Mouse (Mus musculus) heart, postnatal 0 days (tissue): ENCODE results near the gene Erc1. TPM values are rescaled to one million over a fixed set of nuclear protein-coding genes. Genes with fewer than 3 reads are reported as not detected.

Source experiments
- ATAC-seq: fragments of 200-750 bp; cut with Nextera tagmentation; 2 replicates; pipeline ENCODE4 v1.8.0; 2017; ENCODE audit warnings: low read depth, moderate number of reproducible peaks, moderate library complexity; ENCODE audit not compliant: insufficient read depth
- DNase-seq: peaks from one replicate; pipeline ENCODE4 v3.0.0-alpha.2; 2016; ENCODE audit warnings: low spot score
- H3K27ac ChIP-seq: fragments of 300-500 bp; sonication (generic); 2 replicates; pipeline ENCODE4 v1.5.1; 2014; ENCODE audit warnings: low read depth, mild to moderate bottlenecking
- H3K27me3 ChIP-seq: fragments of 300-500 bp; sonication (generic); 2 replicates; pipeline ENCODE4 v1.6.1; 2014; ENCODE audit warnings: low read length, mixed read lengths; ENCODE audit not compliant: control insufficient read depth, insufficient read depth
- H3K36me3 ChIP-seq: fragments of 300-500 bp; sonication (generic); replicated peaks from 2 replicates; pipeline ENCODE4 v1.6.1; 2014; ENCODE audit warnings: low read length, mixed read lengths; ENCODE audit not compliant: control insufficient read depth, insufficient read depth
- H3K4me1 ChIP-seq: fragments of 300-500 bp; sonication (generic); 2 replicates; pipeline ENCODE4 v1.6.1; 2014; ENCODE audit warnings: antibody characterized with exemption; ENCODE audit not compliant: control insufficient read depth, insufficient read depth
- H3K4me2 ChIP-seq: fragments of 300-500 bp; sonication (generic); 2 replicates; pipeline ENCODE4 v1.6.1; 2014; ENCODE audit warnings: low read depth, mild to moderate bottlenecking, low read length, moderate library complexity
- H3K4me3 ChIP-seq: fragments of 300-500 bp; sonication (generic); 2 replicates; pipeline ENCODE4 v1.5.1; 2014; ENCODE audit warnings: low read depth, low read length
- H3K9ac ChIP-seq: fragments of 300-500 bp; sonication (generic); replicated peaks from 2 replicates; pipeline ENCODE4 v1.6.1; 2014; ENCODE audit warnings: low read depth, low read length, mixed read lengths
- H3K9me3 ChIP-seq: fragments of 300-500 bp; sonication (generic); replicated peaks from 2 replicates; pipeline ENCODE4 v1.6.1; 2016; ENCODE audit warnings: low read length; ENCODE audit not compliant: control insufficient read depth
- CTCF ChIP-seq: IDR thresholded peaks from 2 replicates; pipeline ENCODE4 v1.5.1; 2016; ENCODE audit warnings: antibody characterized with exemption, control low read depth, low read depth
- EP300 ChIP-seq: IDR thresholded peaks from 2 replicates; pipeline ENCODE4 v1.6.1; 2016; ENCODE audit warnings: antibody characterized with exemption, low read depth
- WGBS: fragments of 180-500 bp; shearing (Covaris S2); extraction: QIAGEN DNeasy Blood & Tissue Kit; methylation state at CpG from one replicate; pipeline ENCODE4 v1.1.7; 2014; 5-methylcytosine and 5-hydroxymethylcytosine counted together
- polyA plus RNA-seq: library from polyadenylated mRNA; unstranded; fragments of >200 nt; fragmentation: Nextera tagmentation; extraction: Ambion mirVana; gene quantifications from 2 replicates; pipeline ENCODE4 v1.2.1, GENCODE M21; 2015
- total RNA-seq: library from RNA; depleted of rRNA; stranded (reverse); fragments of >200 nt; gene quantifications from 2 replicates; pipeline ENCODE4 v1.2.3, GENCODE M21; 2014; ENCODE audit warnings: low replicate concordance; rRNA removed

The Erc1 gene
- total and polyA plus RNA-seq, 2 experiments from 2014 or later = 11.9 to 30.7 TPM

DNA sequence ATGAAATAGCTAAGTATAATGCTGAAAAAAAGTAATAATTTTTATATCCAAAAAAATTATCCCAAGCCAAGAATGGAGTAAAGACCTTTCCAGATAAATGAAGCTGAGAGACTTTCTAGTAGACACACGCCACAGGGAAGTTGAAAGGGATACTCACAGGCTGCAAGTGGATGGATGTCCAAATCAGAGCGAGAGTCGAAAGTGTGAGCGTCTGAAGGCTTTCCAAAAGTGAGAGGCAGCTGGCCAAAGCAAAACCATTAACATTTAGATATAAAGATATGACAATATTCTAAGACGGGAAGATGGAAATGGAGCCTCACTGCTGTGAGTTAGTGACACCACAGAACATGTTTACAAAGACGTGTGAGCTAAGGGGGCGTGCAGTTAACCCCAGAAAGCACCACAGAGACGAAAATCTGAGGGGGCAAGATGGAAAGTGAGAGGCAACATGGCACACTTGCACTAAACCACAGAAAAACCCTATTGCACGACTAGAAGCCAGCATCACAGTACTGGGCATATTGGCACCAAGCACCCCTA is 314.7 kb downstream of the Erc1 start:
- ATAC-seq (no peak), DNase-seq (no peak)
- Histone ChIP-seq H3K4me3 (no peak overlapping the region), H3K9ac (no peak overlapping the region), H3K27ac (no peak overlapping the region), H3K4me2 (no peak overlapping the region), H3K4me1 (no peaks in the 10 kb centered on the region), H3K27me3 (no peaks in the 10 kb centered on the region), H3K9me3 (no peaks in the 10 kb centered on the region), H3K36me3 (no peaks in the 10 kb centered on the region)
- WGBS = 72% methylated on average over 9 of the region's 9 CpGs
- TF ChIP-seq CTCF (no peak), EP300 (no peak)

DNA sequence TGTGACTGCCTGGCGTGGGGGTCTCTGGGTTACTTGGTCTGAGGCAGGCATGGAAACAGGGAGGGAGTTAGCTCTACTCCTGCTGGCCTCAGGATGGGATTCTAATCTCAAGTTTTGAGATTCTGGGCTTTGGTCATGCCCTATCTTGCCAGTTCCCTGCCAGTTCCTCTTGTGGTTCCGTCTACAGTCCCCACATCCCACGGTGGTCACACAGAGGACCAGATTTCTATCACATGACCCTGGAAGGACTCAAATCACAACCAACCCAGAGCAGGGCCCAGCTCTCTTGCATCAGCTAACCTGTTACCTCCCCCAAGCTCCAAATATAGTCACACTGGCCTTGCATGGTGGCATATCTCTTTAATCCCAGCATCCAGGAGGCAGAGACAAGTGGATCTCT is 318.3 kb downstream of the Erc1 start:
- DNase-seq (no peak), ATAC-seq (no peak)
- Histone ChIP-seq H3K4me1 (peaks cover 3% of the 10 kb centered on the region; the same call in 1 of the 2 replicates), H3K36me3 (no peaks in the 10 kb centered on the region), H3K9ac (no peak overlapping the region), H3K4me2 (no peak overlapping the region), H3K9me3 (no peaks in the 10 kb centered on the region), H3K27me3 (no peaks in the 10 kb centered on the region), H3K4me3 (no peak overlapping the region), H3K27ac (no peak overlapping the region)
- TF ChIP-seq EP300 (no peak), CTCF (no peak)
- 72% methylated on average over 3 of the region's 3 CpGs for WGBS

DNA sequence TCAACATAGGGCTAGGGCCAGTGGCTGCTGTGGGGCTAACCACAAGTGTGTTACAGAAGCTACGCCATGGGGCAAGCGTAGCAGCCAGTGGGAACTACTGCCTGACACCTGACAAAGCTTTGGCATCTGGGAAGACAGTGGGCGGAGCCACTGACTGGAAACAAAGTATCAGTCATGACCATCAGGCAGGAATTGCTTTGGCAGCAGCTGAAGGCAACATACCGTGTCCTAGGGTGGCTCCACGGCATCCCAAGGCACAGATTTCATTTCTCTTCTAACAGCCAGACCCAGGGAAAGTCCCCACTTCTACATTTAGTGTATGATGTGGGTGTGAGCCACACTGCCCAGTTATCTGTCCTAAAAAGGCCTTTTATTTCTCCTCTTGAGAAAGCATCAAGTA is 321.5 kb downstream of the Erc1 start:
- Histone ChIP-seq H3K4me1 (peaks cover 3% of the 10 kb centered on the region; the same call in 1 of the 2 replicates), H3K9me3 (no peaks in the 10 kb centered on the region), H3K27ac (no peak overlapping the region), H3K9ac (no peak overlapping the region), H3K4me3 (no peak overlapping the region), H3K27me3 (no peaks in the 10 kb centered on the region), H3K36me3 (no peaks in the 10 kb centered on the region), H3K4me2 (no peak overlapping the region)
- no peak for TF ChIP-seq CTCF
- no peak for TF ChIP-seq EP300
- ATAC-seq (peak; percentile 49), DNase-seq (no peak)
- WGBS = 60% methylated on average over 5 of the region's 5 CpGs

DNA sequence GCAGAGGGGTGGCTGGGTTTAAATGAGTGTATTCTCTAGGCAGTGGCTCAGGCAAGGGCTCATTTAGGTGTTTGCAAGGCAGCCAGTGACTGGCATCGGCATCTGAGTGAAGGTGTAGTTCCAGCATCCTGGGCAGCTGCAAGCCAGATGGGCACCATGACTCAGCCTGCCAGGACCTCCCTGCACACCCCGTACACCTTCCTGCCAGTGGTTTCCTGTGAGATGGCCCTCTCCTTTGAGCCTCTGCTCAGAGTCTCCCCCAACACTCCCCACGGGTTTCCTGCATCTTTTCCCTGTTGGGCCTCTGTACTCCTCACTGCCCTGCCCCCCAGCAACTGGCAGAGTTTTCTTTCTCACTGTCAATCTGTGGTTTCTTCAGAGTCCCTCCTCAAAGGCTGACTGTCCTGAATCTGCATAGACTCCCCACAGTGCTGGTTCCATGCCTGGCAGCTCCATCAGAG is 326.0 kb downstream of the Erc1 start:
- ATAC-seq = no peak
- WGBS = 42% methylated on average over 3 of the region's 3 CpGs

DNA sequence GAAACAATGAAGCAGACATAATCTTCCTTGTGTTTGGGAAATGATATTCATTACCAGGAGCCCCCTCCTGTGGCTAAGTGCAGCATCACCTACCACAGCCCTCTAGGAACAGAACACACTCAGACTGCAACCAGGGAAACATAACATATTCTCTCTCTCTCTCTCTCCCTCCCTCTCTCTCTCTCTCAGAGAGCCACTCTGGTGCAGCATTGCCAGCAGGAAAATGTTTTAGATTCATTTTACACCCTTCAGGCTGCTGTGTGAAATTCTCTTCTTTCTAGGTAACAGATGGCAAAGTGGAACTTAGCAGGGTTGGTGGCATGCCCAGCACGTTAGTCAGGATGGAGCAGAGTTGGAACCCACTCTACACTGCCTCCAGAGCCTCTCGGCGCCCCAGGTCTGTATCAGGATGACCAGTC is 326.5 kb downstream of the Erc1 start:
- H3K9ac ChIP-seq = no peak overlapping the region
- no peak overlapping the region for H3K27ac ChIP-seq
- no peaks in the 10 kb centered on the region for H3K36me3 ChIP-seq
- peak; percentile 35 for DNase-seq
- 57% methylated on average over 3 of the region's 3 CpGs for whole genome bisulfite sequencing
- H3K27me3 ChIP-seq = no peaks in the 10 kb centered on the region
- H3K9me3 ChIP-seq = no peaks in the 10 kb centered on the region; the same call in 1 of the 2 replicates
- H3K4me3 ChIP-seq = no peak overlapping the region
- peaks cover 5% of the 10 kb centered on the region; the same call in 1 of the 2 replicates for H3K4me1 ChIP-seq
- H3K4me2 ChIP-seq = no peak overlapping the region
- TF ChIP-seq EP300 (no peak), CTCF (peak; percentile 51)
- ATAC-seq = peak; percentile 41; the same call in 1 of the 2 replicates

More for the DNA sequence above, 326.0 kb downstream of the Erc1 start:
- Histone ChIP-seq H3K9ac (no peak overlapping the region), H3K27ac (no peak overlapping the region), H3K4me2 (no peak overlapping the region), H3K36me3 (no peaks in the 10 kb centered on the region), H3K4me3 (no peak overlapping the region), H3K9me3 (no peaks in the 10 kb centered on the region; the same call in 1 of the 2 replicates), H3K27me3 (no peaks in the 10 kb centered on the region), H3K4me1 (peaks cover 7% of the 10 kb centered on the region; the same call in 1 of the 2 replicates)
- TF ChIP-seq EP300 (no peak), CTCF (no peak)
- DNase-seq = no peak

Other genes starting within 250 kb of the Erc1 start
- gene Rad52, start 54.5 kb upstream of the Erc1 start, total RNA-seq = 22.4 and 31.2 TPM in 2 replicates
- 8.6 and 9.7 TPM in 2 replicates for gene Rad52, start 54.5 kb upstream of the Erc1 start, polyA plus RNA-seq
- gene Wnk1, start 190.5 kb upstream of the Erc1 start, total RNA-seq = 179 TPM in 2 replicates
- 50.9 and 59.2 TPM in 2 replicates for gene Wnk1, start 190.5 kb upstream of the Erc1 start, polyA plus RNA-seq
- gene Ninj2, start 245.2 kb upstream of the Erc1 start, total RNA-seq = 27.4 TPM in 1 of 2 replicates, not detected in the other
- not detected in 2 replicates for gene Ninj2, start 245.2 kb upstream of the Erc1 start, polyA plus RNA-seq